Mouse (Mus musculus) A20 (cell line): ENCODE data around the gene 4921509C19Rik.
"Not testable (repeated sequence)": the region's sequence is repeated elsewhere in the genome, so short reads cannot be mapped to it uniquely, and the experiment has no call there.

Experiments used
- DNase-seq: peaks from one replicate; pipeline ENCODE4 v3.0.0-alpha.2; 2011; ENCODE audit warnings: low read depth, low spot score

Gene 4921509C19Rik

GRCm38 (mm10) chr2:151476053-151476452 lies at the start of gene 4921509C19Rik:
Gene 4921509C19Rik (minus strand): TSS chr2:151476153.
- DNase-seq = not testable (repeated sequence)

- no peak for DNase-seq
These were observed 49.6 kb upstream of the 4921509C19Rik start for GRCm38 (mm10) chr2:151525520-151525919.

- DNase-seq = no peak
These were observed 48.5 kb upstream of the 4921509C19Rik start for GRCm38 (mm10) chr2:151524324-151525041.

- no peak for DNase-seq
These were observed 43.0 kb upstream of the 4921509C19Rik start for GRCm38 (mm10) chr2:151519000-151519399.

- no peak for DNase-seq
These were observed 37.8 kb upstream of the 4921509C19Rik start for GRCm38 (mm10) chr2:151513525-151514285.

- DNase-seq = no peak
These were observed 36.2 kb upstream of the 4921509C19Rik start for GRCm38 (mm10) chr2:151512199-151512598.

GRCm38 (mm10) chr2:151504226-151504625 lies 28.3 kb upstream of the 4921509C19Rik start:
- DNase-seq = no peak

- DNase-seq = no peak
These were observed 24.6 kb upstream of the 4921509C19Rik start for GRCm38 (mm10) chr2:151500442-151501007.

GRCm38 (mm10) chr2:151498358-151498757 lies 22.4 kb upstream of the 4921509C19Rik start:
- no peak for DNase-seq

- peak; percentile 94 for DNase-seq
These were observed 18.3 kb upstream of the 4921509C19Rik start, which contains the start of gene Nsfl1c for GRCm38 (mm10) chr2:151494035-151494803. Gene Nsfl1c (plus strand): TSS chr2:151494182.

GRCm38 (mm10) chr2:151486496-151486895 lies 10.5 kb upstream of the 4921509C19Rik start:
- DNase-seq = no peak

GRCm38 (mm10) chr2:151434971-151435370 lies 41.0 kb downstream of the 4921509C19Rik start:
- not testable (repeated sequence) for DNase-seq

GRCm38 (mm10) chr2:151434203-151434602 lies 41.8 kb downstream of the 4921509C19Rik start:
- DNase-seq = peak; percentile 34
